Mouse (Mus musculus) kidney, adult 2 months (tissue): Measurements from ENCODE around the gene Krt28.

Experiments
- CTCF ChIP-seq: fragments of 200-500 bp; conservative IDR thresholded peaks from 2 replicates; pipeline ENCODE4 v1.5.1; 2011; ENCODE audit warnings: low read depth, mild to moderate bottlenecking, control low read depth, low read length, moderate library complexity, mixed read lengths; ENCODE audit not compliant: insufficient read depth, insufficient read length
- POLR2A ChIP-seq: fragments of 200-500 bp; IDR thresholded peaks from one replicate; pipeline ENCODE4 v1.6.1; 2011; ENCODE audit warnings: low read depth, low read length, control low read depth

GRCm38 (mm10) chr11:99374803-99375202 is at the start of gene Krt28:
- no peak for TF ChIP-seq CTCF
- TF ChIP-seq POLR2A: no peak
